Mouse (Mus musculus) fat pad, adult 2 months (tissue): ENCODE data around the gene Ltbp1.

Experiments
- DNase-seq: peaks from one replicate; pipeline ENCODE4 v3.0.0-alpha.2; 2011; ENCODE audit warnings: low read depth, low spot score; ENCODE audit errors: extremely low read depth

Gene Ltbp1

DNA sequence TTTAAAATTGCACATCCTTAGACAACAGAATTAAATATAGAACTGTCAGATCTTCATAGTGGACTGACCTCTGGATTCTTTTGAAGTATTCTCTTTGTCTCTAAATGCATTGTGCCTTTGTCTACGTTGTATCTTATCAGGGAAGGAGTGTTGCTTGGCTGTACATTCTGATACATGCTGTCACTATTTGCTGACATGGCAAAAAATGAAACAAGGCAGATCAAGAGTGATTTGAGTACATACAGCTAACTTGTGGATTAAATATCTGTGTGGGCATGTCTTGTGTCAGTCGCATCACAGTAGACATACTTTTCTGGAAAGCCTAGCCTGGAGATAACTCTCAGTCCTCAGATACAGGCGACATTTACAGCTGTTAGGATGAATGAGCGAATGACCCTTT is 335.9 kb downstream of the Ltbp1 start:
- DNase-seq: no peak

DNA sequence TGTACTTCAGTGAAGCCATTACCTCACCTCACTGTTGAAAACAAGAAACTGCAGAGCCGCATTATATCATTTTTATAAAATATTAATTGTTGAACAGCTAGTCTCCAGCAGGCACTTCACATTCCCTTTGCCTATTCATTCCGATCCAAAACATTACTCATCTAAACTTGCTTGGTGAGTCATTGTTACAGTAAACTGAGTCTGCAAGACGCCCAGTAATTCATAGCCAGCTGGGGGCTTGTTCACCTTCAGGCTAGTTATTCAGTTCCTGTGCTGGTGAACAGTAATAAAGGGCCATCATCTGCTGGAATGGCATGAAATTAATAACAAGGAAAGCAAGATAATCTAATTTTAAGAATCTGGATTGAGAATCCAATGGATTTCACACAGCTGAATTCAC is 339.7 kb downstream of the Ltbp1 start:
- DNase-seq: no peak

DNA sequence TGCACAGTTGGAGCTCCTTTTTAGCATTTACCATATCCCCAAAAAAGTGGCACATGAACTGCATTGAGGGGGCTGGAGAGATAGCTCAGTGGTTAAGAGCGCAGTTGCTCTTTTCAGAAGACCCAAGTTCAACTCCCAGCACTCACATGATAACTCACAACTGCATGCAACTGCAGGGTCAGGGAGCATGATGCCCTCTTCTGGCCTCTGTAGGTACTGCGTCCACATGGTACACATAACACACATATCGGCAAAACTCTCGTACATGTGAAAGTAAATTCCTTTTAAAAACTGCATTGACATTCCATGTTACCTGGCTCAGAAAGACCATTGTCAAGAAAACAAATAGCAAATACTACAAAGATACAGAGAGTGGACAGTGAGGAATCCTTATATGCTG is 342.0 kb downstream of the Ltbp1 start:
- DNase-seq: no peak

DNA sequence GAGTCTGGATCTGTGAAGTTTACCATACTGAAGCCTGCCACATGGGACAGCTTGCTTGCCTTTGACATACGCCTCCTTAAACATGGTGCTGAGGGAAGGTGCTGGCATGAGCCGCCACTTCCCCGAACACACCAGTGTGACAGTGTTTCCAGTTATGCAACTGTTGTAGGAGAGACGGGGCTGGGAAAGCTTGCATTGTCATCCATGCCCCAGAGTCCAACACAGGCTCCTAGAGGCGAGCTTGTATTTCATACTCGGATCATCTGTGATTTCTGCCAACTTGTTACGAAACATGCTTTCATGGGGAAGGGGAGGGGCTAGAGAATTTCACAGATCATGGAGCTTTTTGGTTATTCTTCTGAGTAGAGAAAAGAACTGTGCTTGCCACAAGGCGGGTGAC is 343.7 kb downstream of the Ltbp1 start:
- peak; percentile 47 for DNase-seq

DNA sequence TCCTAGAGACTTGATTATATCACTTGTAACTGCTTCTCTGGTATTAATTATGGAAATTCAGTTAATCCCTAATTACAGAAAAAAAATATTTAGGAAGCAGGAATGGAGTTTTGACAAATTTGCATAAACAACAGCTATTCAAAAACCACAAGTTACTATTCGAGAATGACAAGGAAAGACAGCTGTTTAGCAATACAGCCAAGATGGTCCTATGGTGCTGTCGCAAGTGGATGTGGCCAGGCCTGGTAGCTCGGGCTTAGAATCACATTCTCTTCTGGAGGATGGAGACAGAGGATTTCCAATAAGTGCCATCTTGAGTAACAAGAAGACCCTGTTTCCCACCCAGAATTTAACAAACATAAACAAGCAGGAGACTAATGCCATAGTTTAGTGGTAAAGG is 344.2 kb downstream of the Ltbp1 start:
- no peak for DNase-seq

DNA sequence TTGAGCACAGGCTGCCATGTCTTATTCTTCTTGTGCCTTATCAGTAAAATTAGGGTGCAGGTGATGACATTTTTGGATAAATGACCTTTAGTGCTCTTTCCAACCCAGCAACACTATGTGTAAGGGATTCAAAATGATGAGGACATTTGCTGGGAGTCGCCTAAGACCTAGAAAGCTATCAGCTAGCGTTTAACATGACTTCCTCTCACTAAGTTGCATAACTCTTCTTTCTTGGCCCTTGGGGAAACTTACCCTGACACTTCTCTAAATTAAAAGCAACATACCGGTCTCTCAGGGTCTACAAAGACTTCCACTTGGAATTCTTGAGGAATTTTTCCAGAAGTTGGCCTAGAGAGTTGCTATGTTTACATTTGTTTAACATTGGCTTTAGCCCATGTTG is 348.0 kb downstream of the Ltbp1 start:
- DNase-seq: no peak

DNA sequence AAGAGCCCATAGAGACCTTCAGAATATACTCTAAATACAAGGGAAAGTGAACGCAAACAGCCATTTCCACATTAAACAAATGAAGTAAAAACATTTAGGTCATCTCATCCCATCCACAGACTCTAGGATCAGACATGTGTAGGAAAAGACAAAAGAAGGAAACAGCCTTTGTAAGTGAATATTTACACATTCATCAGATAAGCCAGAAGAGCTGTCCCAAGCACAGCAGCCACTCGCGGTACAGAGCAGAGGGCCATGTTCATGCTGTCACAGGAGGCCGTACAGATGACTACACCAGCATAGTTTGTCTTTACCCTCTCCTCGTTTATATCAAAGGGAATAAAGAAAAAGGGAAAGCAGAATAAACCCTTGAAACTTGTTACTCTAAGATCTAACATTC is 350.1 kb downstream of the Ltbp1 start:
- no peak for DNase-seq

DNA sequence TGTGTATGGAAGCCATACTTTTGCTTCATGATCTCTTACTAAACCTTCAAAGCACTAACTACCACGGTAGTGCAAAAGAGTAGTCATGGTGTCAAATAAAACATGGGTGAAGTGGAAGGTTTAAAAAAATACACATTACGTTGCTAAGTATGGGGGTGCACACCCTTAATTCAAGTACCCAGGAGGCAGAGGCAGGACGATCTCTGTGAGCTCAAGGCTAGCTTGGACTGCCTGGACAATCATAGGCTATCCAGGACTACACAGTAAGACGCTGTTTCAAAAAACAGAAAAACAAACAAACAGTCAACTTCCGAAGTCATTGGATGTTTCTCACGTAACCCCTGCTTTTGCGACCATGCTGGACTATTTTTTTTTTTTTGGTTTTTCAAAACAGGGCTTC is 354.7 kb downstream of the Ltbp1 start:
- DNase-seq: no peak

DNA sequence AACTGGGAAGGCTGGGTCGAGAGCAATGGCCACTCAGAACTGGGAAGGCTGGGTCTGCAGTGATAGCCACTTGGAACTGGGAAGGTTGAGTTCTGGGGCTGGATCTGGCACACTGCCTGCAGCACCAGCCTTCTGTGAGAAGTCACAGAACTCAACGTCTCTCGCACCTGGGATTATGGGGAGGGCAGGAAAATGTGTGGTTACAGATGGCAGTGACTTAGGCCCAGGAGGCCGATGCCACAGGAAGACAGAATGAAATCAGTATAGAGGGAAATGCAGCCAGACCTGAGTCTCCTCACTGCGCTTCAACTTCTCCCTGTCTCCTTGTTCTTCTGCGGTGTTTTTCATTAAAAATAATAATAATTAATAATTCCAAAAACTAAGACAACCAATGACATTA is 361.0 kb downstream of the Ltbp1 start:
- DNase-seq: no peak

DNA sequence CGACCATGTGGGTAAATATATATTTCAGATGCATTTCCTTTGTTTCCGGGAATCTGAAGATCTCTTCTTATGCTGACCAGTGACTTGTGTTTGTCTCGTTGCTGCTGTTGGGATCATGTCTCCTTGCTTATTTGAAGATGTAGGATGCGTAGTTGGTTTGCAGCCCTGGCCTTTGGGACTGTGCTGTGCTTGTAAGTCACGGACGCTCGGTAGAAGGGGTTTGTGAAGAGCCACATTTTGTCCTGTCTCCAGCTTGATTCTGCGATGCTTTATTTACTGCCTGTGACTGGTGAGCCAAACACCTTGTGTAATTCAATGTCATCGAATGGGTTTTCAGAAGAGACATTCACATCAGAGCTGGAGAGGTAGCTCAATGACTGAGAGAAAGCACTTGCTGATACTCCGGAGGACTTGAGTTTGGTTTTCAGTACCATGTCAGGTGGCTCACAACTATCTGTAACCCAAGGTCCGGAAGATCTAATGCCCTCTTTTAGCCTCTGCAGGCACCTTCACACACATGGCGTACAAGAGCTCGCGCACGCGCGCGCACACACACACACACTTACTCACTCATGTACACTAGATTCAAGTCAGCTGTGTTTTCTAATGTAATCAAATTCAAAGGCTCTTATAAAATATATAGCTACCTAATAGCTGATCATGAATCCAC is 362.3 kb downstream of the Ltbp1 start:
- no peak for DNase-seq

DNA sequence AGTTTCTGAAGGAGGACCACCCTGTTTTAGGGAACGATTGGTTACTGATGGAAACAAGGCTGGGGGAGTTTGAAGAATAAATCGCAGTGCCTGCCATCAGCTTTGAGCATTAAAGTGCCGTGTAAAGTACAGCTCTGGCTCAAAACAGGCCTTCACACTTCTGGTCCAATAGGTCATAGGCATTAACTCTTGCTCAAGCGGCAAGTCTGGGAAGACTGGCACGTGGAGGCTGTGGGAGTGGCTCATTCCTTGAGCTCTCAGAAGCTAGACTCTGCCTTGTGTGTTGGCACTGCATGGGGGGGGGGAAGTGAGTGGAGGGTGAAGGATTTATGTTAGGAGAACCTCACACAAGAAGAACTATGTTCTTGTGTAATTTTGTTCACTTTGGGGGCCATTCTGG is 363.2 kb downstream of the Ltbp1 start:
- no peak for DNase-seq

DNA sequence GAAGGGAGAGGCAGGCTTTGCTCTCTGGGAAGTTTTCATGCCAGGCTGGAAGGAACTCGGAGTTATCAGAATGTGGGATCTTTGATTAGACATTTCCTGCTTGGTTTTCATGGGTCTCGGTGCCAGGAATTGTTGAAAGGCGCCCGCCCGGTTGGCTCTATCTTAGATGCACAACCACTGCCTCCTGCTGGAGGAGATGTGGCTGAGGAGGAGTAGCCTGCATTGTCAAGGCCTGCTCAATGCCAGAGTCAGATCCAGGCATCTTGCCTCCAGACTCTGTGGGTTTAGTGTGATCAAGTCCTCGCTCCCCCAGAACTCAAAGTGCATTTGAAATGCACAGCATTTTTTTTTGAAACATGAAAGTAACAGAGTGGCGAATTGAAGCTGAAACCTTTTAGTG is 364.0 kb downstream of the Ltbp1 start:
- DNase-seq: no peak

DNA sequence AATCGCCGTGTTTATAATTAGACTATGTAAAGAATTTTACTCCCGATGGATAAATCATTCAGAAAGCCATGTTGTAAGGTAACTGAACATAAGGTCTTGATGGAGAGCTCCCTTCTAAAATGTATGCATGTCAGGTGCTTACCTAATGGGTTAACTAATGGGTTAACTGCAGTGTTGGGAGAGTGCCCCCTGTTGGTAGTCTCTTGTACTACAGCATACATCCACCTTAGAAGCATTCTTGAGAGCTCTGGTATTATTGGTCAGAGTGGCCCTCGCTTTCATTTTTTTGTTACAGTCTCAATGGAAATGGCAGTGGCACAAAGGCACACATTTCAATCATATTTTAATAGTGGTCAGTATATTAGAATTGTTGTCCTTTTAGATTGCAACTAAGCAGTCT is 364.8 kb downstream of the Ltbp1 start:
- no peak for DNase-seq

DNA sequence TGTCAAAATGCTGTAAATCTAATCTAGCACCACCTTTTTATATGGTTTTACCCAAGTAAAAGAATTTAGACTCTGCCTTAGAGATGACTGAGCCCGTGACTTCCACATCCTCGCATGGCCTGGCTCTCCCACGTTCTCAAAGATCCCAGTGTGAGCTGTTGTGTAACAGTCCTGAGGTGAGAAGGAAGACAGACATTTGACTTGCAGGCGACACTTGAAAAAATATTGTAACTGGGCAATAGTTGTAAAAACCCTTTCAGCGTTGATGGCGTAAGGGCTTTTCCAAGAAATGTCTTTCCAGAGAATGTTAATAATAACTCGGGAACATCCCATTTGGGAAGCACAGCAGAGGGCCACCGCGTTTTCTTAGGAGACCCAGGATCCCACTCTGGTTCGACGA is 366.3 kb downstream of the Ltbp1 start:
- DNase-seq: peak; percentile 34

DNA sequence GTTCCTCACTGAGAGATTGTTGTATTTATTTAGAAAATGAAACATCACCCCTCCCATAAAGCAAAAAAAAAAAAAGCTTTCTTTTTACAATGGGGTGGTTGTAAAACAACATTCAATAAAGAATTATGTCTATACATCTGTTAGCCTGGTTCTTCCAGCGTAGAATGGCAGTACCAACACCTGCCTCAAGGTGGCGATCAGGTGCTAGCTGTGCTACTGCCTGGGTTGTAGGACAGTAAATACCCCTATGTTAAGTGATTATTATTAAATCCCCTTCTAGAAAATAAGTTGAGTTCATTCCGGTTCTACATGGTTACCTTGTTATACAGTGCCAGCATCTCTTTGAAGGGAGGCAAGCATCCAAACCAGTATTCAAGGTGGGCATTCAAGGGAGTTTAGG is 367.0 kb downstream of the Ltbp1 start:
- no peak for DNase-seq

DNA sequence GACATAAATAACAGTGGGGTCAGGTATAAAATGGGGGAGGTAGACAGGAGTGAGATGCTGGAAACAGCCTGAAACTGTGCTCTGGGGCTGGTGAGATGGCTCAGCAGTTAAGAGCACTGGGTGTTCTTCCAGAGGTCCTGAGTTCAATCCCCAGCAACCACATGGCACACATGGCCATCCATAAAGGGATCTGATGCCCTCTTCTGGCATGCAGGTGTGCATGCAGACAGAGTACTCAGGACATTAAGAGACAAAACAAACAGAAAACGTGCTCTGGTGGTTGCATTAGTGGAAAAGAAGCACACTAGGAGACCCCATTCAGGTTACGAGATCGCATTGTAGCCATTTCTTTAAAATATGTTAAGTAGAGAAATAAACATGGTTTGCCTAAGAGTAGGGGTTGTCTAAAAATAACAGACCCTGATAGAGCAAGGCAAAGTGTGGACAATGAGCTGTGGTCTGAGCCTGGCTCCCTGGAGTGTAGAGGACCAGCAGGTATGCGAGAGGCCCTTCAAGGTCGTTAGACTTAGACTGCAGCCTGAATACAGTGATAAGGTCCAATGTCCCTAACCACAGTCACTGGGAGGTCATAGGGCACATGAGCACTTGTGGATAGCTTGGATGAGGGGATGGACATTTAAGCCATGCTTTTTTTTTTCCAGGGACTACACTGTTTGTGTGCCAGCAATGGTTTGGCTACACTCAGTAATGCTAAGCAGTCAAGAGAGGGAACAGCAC is 369.1 kb downstream of the Ltbp1 start:
- DNase-seq: no peak

DNA sequence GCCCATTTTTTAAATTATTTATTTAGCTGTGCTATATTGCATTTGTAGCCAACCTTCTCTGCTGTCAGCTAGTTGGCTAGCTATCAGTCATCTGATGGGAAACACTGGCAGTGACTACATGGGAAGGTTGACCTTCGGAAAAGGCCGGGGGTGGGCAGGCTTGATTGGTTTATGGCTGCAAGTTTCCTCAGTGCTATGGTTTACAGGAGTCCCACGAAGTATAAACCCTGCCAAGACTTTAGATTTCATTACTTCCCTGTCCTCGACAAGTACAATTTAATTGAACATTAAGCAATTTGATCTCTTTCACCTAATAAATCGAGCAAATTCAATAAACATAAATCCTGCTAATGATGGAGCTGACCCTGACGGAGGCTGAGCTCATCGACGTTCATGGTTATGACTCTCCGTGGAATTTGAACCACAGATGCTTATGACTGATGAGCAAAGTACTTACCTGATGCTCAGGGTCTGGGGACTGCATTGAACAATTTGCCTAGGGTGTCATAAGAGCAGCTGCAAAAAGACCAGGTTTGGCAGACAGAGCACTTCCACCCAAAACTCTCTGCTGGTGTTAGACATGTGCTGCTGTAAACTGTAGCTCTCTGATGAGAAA is 373.0 kb downstream of the Ltbp1 start:
- no peak for DNase-seq

DNA sequence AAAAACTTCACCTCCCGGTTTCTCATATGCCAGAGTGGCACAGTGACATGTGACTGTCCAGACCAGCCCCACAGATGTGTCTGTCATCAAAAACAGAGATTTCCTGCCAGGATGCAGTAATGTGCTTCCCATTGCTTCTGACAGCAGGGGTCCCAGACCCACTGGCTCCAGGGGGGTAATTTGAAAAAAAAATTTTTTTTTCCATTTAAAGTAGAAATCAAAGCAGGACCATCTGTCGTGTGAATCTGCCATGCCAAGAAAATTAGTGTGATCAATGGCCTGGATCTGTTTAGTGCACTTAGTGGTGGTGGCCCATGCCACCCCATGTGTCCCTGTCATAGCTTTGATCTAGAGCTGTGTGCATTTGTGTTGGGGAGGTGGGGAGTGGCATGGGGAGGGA is 374.8 kb downstream of the Ltbp1 start:
- DNase-seq: no peak

DNA sequence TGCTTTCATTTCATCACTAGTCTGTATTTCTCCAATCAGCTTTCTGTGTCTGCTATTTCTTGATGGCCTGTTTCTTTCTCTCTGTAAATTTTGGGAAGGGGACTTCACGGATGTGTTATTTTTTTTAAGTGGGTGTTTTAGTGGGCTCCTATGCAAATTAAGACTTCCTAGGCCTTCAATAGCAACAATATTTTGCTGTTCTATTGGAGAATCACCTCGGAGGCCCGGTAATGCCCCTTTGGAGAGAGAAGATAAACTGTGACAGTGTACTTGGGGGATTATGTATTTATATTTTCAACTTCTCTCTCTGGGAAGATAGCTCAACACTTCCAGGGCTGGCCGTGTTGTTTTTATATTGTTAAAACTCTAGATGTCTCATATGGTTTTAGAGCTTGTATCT is 383.0 kb downstream of the Ltbp1 start:
- no peak for DNase-seq

DNA sequence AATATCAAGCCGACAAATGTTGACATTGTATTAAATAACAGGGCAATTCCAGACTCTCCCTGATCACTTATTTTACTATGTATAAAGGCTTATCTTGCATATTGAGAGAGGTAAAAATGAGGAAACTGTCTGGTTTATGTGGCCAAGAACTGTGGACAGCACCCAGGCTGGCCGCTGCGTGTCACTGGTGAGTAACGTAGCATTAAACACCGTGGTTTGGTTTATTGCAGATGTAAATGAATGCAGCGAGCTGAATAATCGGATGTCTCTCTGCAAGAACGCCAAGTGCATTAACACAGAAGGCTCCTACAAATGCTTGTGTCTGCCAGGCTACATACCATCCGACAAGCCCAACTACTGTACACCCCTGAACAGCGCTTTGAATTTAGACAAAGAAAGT is 384.8 kb downstream of the Ltbp1 start:
- no peak for DNase-seq

DNA sequence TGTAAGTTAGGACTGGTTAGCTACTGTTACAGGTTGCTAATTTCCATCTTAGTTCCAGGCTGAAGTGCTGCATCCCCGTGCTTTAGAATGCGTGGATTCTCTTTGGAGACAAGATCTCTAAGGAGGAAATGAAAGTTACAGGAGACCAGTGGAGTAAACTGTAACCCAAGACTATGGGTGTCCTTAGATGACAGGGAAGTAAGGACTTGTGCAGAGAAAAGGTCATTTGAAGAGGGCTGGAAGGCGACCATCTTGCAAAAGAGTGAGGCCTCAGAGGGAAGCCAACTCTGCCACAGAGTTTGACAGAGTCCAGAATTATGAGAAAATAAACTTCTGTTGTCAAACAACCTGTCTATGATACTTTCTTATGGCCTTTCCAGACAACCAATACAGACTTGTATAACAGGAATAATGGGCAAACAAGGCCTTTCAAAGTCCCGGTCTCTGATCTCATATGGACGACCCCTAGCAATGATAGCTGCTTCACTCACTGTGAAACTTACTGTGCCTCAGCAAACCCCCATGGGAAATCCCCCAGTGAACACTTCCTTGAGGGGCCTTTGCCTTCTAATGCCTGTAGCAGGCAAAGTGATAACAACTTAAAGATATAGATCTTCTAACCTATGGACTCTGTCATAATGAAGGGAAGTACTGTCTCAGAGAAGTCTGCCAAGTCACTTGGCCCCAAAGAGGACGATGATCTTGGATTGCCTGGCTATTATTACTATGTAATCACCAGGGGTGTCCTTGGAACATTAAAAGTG is 386.2 kb downstream of the Ltbp1 start:
- no peak for DNase-seq

DNA sequence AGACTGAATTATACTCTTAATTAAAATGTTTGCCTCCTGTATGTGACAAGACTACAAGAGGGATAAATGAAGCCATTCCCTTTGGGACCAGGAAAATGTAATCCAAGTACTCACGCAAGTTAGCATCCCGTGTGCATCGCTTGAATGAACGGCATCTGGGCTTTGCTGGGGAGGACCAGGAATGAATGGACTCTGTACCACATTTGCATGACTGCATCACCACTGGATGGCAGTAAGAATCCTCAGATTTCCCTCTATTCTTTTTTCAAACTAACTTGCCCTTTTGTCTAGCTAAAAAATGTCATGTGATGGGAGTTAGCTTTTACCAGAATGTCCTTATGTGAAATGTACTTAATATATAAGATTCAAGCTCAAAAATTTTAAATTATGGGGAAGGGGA is 401.0 kb downstream of the Ltbp1 start:
- no peak for DNase-seq
